Mouse (Mus musculus): ENCODE results near the gene Sema3b. TPM values are rescaled to one million over a fixed set of nuclear protein-coding genes. Genes with fewer than 3 reads are reported as not detected.
"Not testable (repeated sequence)": the region's sequence is repeated elsewhere in the genome, so short reads cannot be mapped to it uniquely, and the experiment has no call there.

The Sema3b gene
- polyA plus RNA-seq, 1 experiment from 2014 or later, result 0.52 TPM

GRCm38 (mm10) chr9:107582509-107583062 is 26.4 kb downstream of the Sema3b start:
- WGBS (ENCODE audit: insufficient replicate concordance), result 85% methylated on average over 7 of the region's 7 CpGs

GRCm38 (mm10) chr9:107581584-107581983 is 27.4 kb downstream of the Sema3b start:
- Histone ChIP-seq H3K4me3 (peak overlapping the region; percentile 72), H3K9me3 (replicated peaks) (no peaks in the 10 kb centered on the region), H3K4me2 (peak overlapping the region; percentile 94), H3K36me3 (peaks cover 30% of the 10 kb centered on the region), H3K27ac (peak overlapping the region; percentile 95), H3K27me3 (replicated peaks) (no peaks in the 10 kb centered on the region), H3K9ac (peak overlapping the region; percentile 83), H3K4me1 (peaks cover 81% of the 10 kb centered on the region)
- no peak for ATAC-seq
- 30% methylated on average over 4 of the region's 4 CpGs for WGBS (ENCODE audit: insufficient replicate concordance)

More at GRCm38 (mm10) chr9:107582509-107583062, 26.4 kb downstream of the Sema3b start:
- Histone ChIP-seq H3K4me1 (peaks cover 76% of the 10 kb centered on the region), H3K36me3 (peaks cover 30% of the 10 kb centered on the region), H3K4me2 (peak overlapping the region; percentile 94), H3K27me3 (replicated peaks) (no peaks in the 10 kb centered on the region), H3K9me3 (replicated peaks) (no peaks in the 10 kb centered on the region), H3K4me3 (peak overlapping the region; percentile 72), H3K9ac (peak overlapping the region; percentile 83), H3K27ac (peak overlapping the region; percentile 95)
- no peak for ATAC-seq

GRCm38 (mm10) chr9:107580501-107581317 is 28.3 kb downstream of the Sema3b start, which contains the start of gene Hyal3:
TSS of gene Hyal3 (plus strand) at chr9:107580818.
- Histone ChIP-seq H3K27me3 (replicated peaks) (no peaks in the 10 kb centered on the region), H3K9ac (peak within 1 kb of the TSS; percentile 83), H3K4me2 (peak within 1 kb of the TSS; percentile 94), H3K36me3 (peaks cover 30% of the 10 kb centered on the region), H3K4me3 (peak within 1 kb of the TSS; percentile 72), H3K9me3 (replicated peaks) (no peaks in the 10 kb centered on the region), H3K4me1 (peaks cover 81% of the 10 kb centered on the region), H3K27ac (peak within 1 kb of the TSS; percentile 95)
- WGBS (ENCODE audit: insufficient replicate concordance), result under 1% methylated on average over 32 of the region's 32 CpGs
- peak; percentile 78 for ATAC-seq

- Histone ChIP-seq H3K4me2 (peak overlapping the region; percentile 94; the same call in 1 of the 2 replicates), H3K9ac (no peak overlapping the region; the same call in 1 of the 2 replicates), H3K36me3 (peaks cover 18% of the 10 kb centered on the region), H3K27me3 (replicated peaks) (no peaks in the 10 kb centered on the region), H3K4me1 (peaks cover 76% of the 10 kb centered on the region), H3K4me3 (no peak overlapping the region), H3K27ac (peak overlapping the region; percentile 95), H3K9me3 (replicated peaks) (no peaks in the 10 kb centered on the region)
- WGBS (ENCODE audit: insufficient replicate concordance), result 87% methylated on average over 14 of the region's 14 CpGs
- ATAC-seq, result no peak
Observed at GRCm38 (mm10) chr9:107579023-107579900, 29.8 kb downstream of the Sema3b start.

GRCm38 (mm10) chr9:107578587-107578986 is 30.4 kb downstream of the Sema3b start, which contains the start of gene Naa80:
TSS of gene Naa80 (plus strand) at chr9:107578887.
- no peaks in the 10 kb centered on the region for H3K9me3 ChIP-seq (replicated peaks)
- H3K4me2 ChIP-seq, result peak within 1 kb of the TSS; percentile 94
- H3K27ac ChIP-seq, result peak within 1 kb of the TSS; percentile 95
- no peak for ATAC-seq
- H3K27me3 ChIP-seq (replicated peaks), result no peaks in the 10 kb centered on the region
- no peak within 1 kb of the TSS for H3K4me3 ChIP-seq
- peak within 1 kb of the TSS; percentile 15; the same call in 1 of the 2 replicates for H3K9ac ChIP-seq
- H3K4me1 ChIP-seq, result peaks cover 70% of the 10 kb centered on the region
- 74% methylated on average over 3 of the region's 3 CpGs for WGBS (ENCODE audit: insufficient replicate concordance)
- peaks cover 15% of the 10 kb centered on the region for H3K36me3 ChIP-seq

GRCm38 (mm10) chr9:107577871-107578270 is 31.2 kb downstream of the Sema3b start:
- no peak for ATAC-seq
- 80% methylated on average over 10 of the region's 10 CpGs for WGBS (ENCODE audit: insufficient replicate concordance)
- no peaks in the 10 kb centered on the region for H3K9me3 ChIP-seq (replicated peaks)
- peaks cover 70% of the 10 kb centered on the region for H3K4me1 ChIP-seq
- H3K4me2 ChIP-seq, result peak overlapping the region; percentile 75; the same call in 1 of the 2 replicates
- peaks cover 15% of the 10 kb centered on the region for H3K36me3 ChIP-seq
- H3K4me3 ChIP-seq, result no peak overlapping the region
- H3K27ac ChIP-seq, result peak overlapping the region; percentile 79; the same call in 1 of the 2 replicates
- H3K27me3 ChIP-seq (replicated peaks), result no peaks in the 10 kb centered on the region
- peak overlapping the region; percentile 15; the same call in 1 of the 2 replicates for H3K9ac ChIP-seq

GRCm38 (mm10) chr9:107576357-107577107 is 32.5 kb downstream of the Sema3b start, which contains the start of gene Hyal1:
TSS of gene Hyal1 (plus strand) at chr9:107576927.
- Histone ChIP-seq H3K4me3 (peak within 1 kb of the TSS; percentile 54), H3K4me1 (peaks cover 70% of the 10 kb centered on the region), H3K9me3 (replicated peaks) (no peaks in the 10 kb centered on the region), H3K4me2 (peak within 1 kb of the TSS; percentile 75), H3K27me3 (replicated peaks) (no peaks in the 10 kb centered on the region), H3K27ac (peak within 1 kb of the TSS; percentile 79), H3K9ac (peak within 1 kb of the TSS; percentile 70), H3K36me3 (peaks cover 24% of the 10 kb centered on the region)
- 26% methylated on average over 16 of the region's 16 CpGs for WGBS (ENCODE audit: insufficient replicate concordance)
- peak; percentile 77 for ATAC-seq

- Histone ChIP-seq H3K4me2 (no peak overlapping the region), H3K36me3 (peaks cover 32% of the 10 kb centered on the region), H3K27ac (peak overlapping the region; percentile 79), H3K4me1 (peaks cover 71% of the 10 kb centered on the region), H3K9ac (peak overlapping the region; percentile 70; the same call in 1 of the 2 replicates), H3K4me3 (no peak overlapping the region), H3K9me3 (replicated peaks) (no peaks in the 10 kb centered on the region), H3K27me3 (replicated peaks) (no peaks in the 10 kb centered on the region)
- ATAC-seq, result no peak
- WGBS (ENCODE audit: insufficient replicate concordance), result 78% methylated on average over 14 of the region's 14 CpGs
Observed at GRCm38 (mm10) chr9:107575579-107576356, 33.3 kb downstream of the Sema3b start.

- ATAC-seq; H3K27me3 ChIP-seq (replicated peaks): not testable (repeated sequence)
- peak overlapping the region; percentile 94; the same call in 1 of the 2 replicates for H3K27ac ChIP-seq
Observed at GRCm38 (mm10) chr9:107573774-107574173, 35.3 kb downstream of the Sema3b start.

GRCm38 (mm10) chr9:107572327-107572662 is 36.7 kb downstream of the Sema3b start:
- Histone ChIP-seq H3K9ac (peak overlapping the region; percentile 90), H3K4me1 (peaks cover 75% of the 10 kb centered on the region), H3K4me3 (no peak overlapping the region), H3K4me2 (peak overlapping the region; percentile 86), H3K9me3 (replicated peaks) (no peaks in the 10 kb centered on the region), H3K27me3 (replicated peaks) (no peaks in the 10 kb centered on the region), H3K36me3 (peaks cover 38% of the 10 kb centered on the region), H3K27ac (peak overlapping the region; percentile 94)
- 94% methylated on average over 2 of the region's 2 CpGs for WGBS (ENCODE audit: insufficient replicate concordance)
- no peak for ATAC-seq

More at GRCm38 (mm10) chr9:107573774-107574173, 35.3 kb downstream of the Sema3b start:
- H3K4me2 ChIP-seq; H3K9me3 ChIP-seq (replicated peaks); H3K9ac ChIP-seq; H3K4me3 ChIP-seq: not testable (repeated sequence)
- H3K4me1 ChIP-seq, result peaks cover 72% of the 10 kb centered on the region
- H3K36me3 ChIP-seq, result peaks cover 38% of the 10 kb centered on the region
- WGBS (ENCODE audit: insufficient replicate concordance), result 77% methylated on average over 6 of the region's 6 CpGs

Measured in liver, embryonic 12.5 days (tissue).